Mouse (Mus musculus) erythroblast, embryonic 14.5 days (primary cell): ENCODE results near the gene Oxnad1.

Experiments
- GATA1 ChIP-seq: IDR thresholded peaks from 2 replicates; pipeline ENCODE4 v1.6.1; 2012; ENCODE audit warnings: low read length, inconsistent platforms, mixed read lengths
- TAL1 ChIP-seq: IDR thresholded peaks from 3 replicates; pipeline ENCODE4 v1.6.1; 2012; ENCODE audit warnings: low read length, inconsistent platforms, mixed read lengths

- TF ChIP-seq TAL1 (no peak), GATA1 (no peak)
Measured at GRCm38 (mm10) chr14:32073211-32073685, 11.9 kb upstream of the Oxnad1 start.
